Mouse (Mus musculus): ENCODE data around the gene Trpc7. TPM values are rescaled to one million over a fixed set of nuclear protein-coding genes. Genes with fewer than 3 reads are reported as not detected.
A peak's percentile ranks its signal among the peaks of the same experiment; 100 is the strongest.

Trpc7 gene
- polyA plus RNA-seq, 1 experiment from 2014 or later = 0.31 TPM

- WGBS = 34% methylated on average over 13 of the region's 13 CpGs
Observed at GRCm38 (mm10) chr13:56762446-56763229, 133.2 kb downstream of the Trpc7 start.

GRCm38 (mm10) chr13:56758492-56758891 lies 137.3 kb downstream of the Trpc7 start:
- H3K9ac ChIP-seq (ENCODE audit: low read length) = no peak overlapping the region
- H3K27ac ChIP-seq (ENCODE audit: low read length) = peak overlapping the region; percentile 52; the same call in 1 of the 2 replicates
- H3K36me3 ChIP-seq (ENCODE audit: control insufficient read depth, insufficient read depth, low read length) = no peaks in the 10 kb centered on the region
- no peak for ATAC-seq (ENCODE audit: insufficient read depth, low FRiP score)
- H3K9me3 ChIP-seq (replicated peaks; ENCODE audit: control insufficient read depth, low read length) = no peaks in the 10 kb centered on the region
- no peak overlapping the region for H3K4me3 ChIP-seq (replicated peaks; ENCODE audit: low read length)
- H3K4me2 ChIP-seq (ENCODE audit: low read depth, low read length) = no peak overlapping the region
- WGBS = 25% methylated on average over 6 of the region's 6 CpGs
- peaks cover 10% of the 10 kb centered on the region for H3K27me3 ChIP-seq (ENCODE audit: control insufficient read depth, insufficient read depth, low read length)
- peaks cover 12% of the 10 kb centered on the region for H3K4me1 ChIP-seq (ENCODE audit: control insufficient read depth, insufficient read depth, low read length)

More at GRCm38 (mm10) chr13:56762446-56763229, 133.2 kb downstream of the Trpc7 start:
- Histone ChIP-seq H3K36me3 (ENCODE audit: control insufficient read depth, insufficient read depth, low read length) (no peaks in the 10 kb centered on the region), H3K9me3 (replicated peaks; ENCODE audit: control insufficient read depth, low read length) (no peaks in the 10 kb centered on the region), H3K4me1 (ENCODE audit: control insufficient read depth, insufficient read depth, low read length) (peaks cover 10% of the 10 kb centered on the region), H3K4me3 (replicated peaks; ENCODE audit: low read length) (no peak overlapping the region), H3K4me2 (ENCODE audit: low read depth, low read length) (no peak overlapping the region), H3K9ac (ENCODE audit: low read length) (no peak overlapping the region), H3K27me3 (ENCODE audit: control insufficient read depth, insufficient read depth, low read length) (no peaks in the 10 kb centered on the region), H3K27ac (ENCODE audit: low read length) (no peak overlapping the region)
- no peak for ATAC-seq (ENCODE audit: insufficient read depth, low FRiP score)

GRCm38 (mm10) chr13:56757201-56757600 lies 138.6 kb downstream of the Trpc7 start:
- Histone ChIP-seq H3K36me3 (ENCODE audit: control insufficient read depth, insufficient read depth, low read length) (no peaks in the 10 kb centered on the region), H3K9ac (ENCODE audit: low read length) (no peak overlapping the region), H3K4me2 (ENCODE audit: low read depth, low read length) (peak overlapping the region; percentile 30), H3K27me3 (ENCODE audit: control insufficient read depth, insufficient read depth, low read length) (peaks cover 18% of the 10 kb centered on the region), H3K9me3 (replicated peaks; ENCODE audit: control insufficient read depth, low read length) (no peaks in the 10 kb centered on the region), H3K27ac (ENCODE audit: low read length) (peak overlapping the region; percentile 52; the same call in 1 of the 2 replicates), H3K4me1 (ENCODE audit: control insufficient read depth, insufficient read depth, low read length) (peaks cover 20% of the 10 kb centered on the region), H3K4me3 (replicated peaks; ENCODE audit: low read length) (no peak overlapping the region)
- 18% methylated on average over 12 of the region's 12 CpGs for WGBS
- ATAC-seq (ENCODE audit: insufficient read depth, low FRiP score) = peak; percentile 28; the same call in 1 of the 2 replicates

GRCm38 (mm10) chr13:56755871-56756270 lies 139.9 kb downstream of the Trpc7 start:
- 58% methylated on average over 6 of the region's 6 CpGs for WGBS
- peak; percentile 54 for ATAC-seq (ENCODE audit: insufficient read depth, low FRiP score)
- H3K27ac ChIP-seq (ENCODE audit: low read length) = peak overlapping the region; percentile 69

GRCm38 (mm10) chr13:56753192-56753951 lies 142.4 kb downstream of the Trpc7 start, which contains the start of gene Gm45623:
Gene Gm45623, minus strand, starts transcription at chr13:56753827.
- Histone ChIP-seq H3K9ac (ENCODE audit: low read length) (peak within 1 kb of the TSS; percentile 72), H3K36me3 (ENCODE audit: control insufficient read depth, insufficient read depth, low read length) (no peaks in the 10 kb centered on the region), H3K9me3 (replicated peaks; ENCODE audit: control insufficient read depth, low read length) (no peaks in the 10 kb centered on the region), H3K4me2 (ENCODE audit: low read depth, low read length) (peak within 1 kb of the TSS; percentile 84), H3K4me3 (replicated peaks; ENCODE audit: low read length) (peak within 1 kb of the TSS; percentile 50), H3K27me3 (ENCODE audit: control insufficient read depth, insufficient read depth, low read length) (peaks cover 25% of the 10 kb centered on the region), H3K4me1 (ENCODE audit: control insufficient read depth, insufficient read depth, low read length) (peaks cover 18% of the 10 kb centered on the region), H3K27ac (ENCODE audit: low read length) (no peak within 1 kb of the TSS)
- ATAC-seq (ENCODE audit: insufficient read depth, low FRiP score) = no peak
- WGBS = 2% methylated on average over 71 of the region's 71 CpGs

More at GRCm38 (mm10) chr13:56755871-56756270, 139.9 kb downstream of the Trpc7 start:
- Histone ChIP-seq H3K4me3 (replicated peaks; ENCODE audit: low read length) (no peak overlapping the region), H3K9ac (ENCODE audit: low read length) (no peak overlapping the region), H3K4me2 (ENCODE audit: low read depth, low read length) (no peak overlapping the region), H3K9me3 (replicated peaks; ENCODE audit: control insufficient read depth, low read length) (no peaks in the 10 kb centered on the region), H3K36me3 (ENCODE audit: control insufficient read depth, insufficient read depth, low read length) (no peaks in the 10 kb centered on the region), H3K4me1 (ENCODE audit: control insufficient read depth, insufficient read depth, low read length) (peaks cover 20% of the 10 kb centered on the region), H3K27me3 (ENCODE audit: control insufficient read depth, insufficient read depth, low read length) (peaks cover 25% of the 10 kb centered on the region)

GRCm38 (mm10) chr13:56752474-56753191 lies 143.2 kb downstream of the Trpc7 start:
- 3% methylated on average over 41 of the region's 41 CpGs for whole genome bisulfite sequencing
- H3K4me3 ChIP-seq (replicated peaks; ENCODE audit: low read length) = peak overlapping the region; percentile 50
- H3K36me3 ChIP-seq (ENCODE audit: control insufficient read depth, insufficient read depth, low read length) = no peaks in the 10 kb centered on the region
- H3K9me3 ChIP-seq (replicated peaks; ENCODE audit: control insufficient read depth, low read length) = no peaks in the 10 kb centered on the region
- H3K27ac ChIP-seq (ENCODE audit: low read length) = no peak overlapping the region
- peak overlapping the region; percentile 84 for H3K4me2 ChIP-seq (ENCODE audit: low read depth, low read length)
- peaks cover 25% of the 10 kb centered on the region for H3K27me3 ChIP-seq (ENCODE audit: control insufficient read depth, insufficient read depth, low read length)
- peaks cover 13% of the 10 kb centered on the region; the same call in 1 of the 2 replicates for H3K4me1 ChIP-seq (ENCODE audit: control insufficient read depth, insufficient read depth, low read length)
- peak overlapping the region; percentile 72 for H3K9ac ChIP-seq (ENCODE audit: low read length)
- ATAC-seq (ENCODE audit: insufficient read depth, low FRiP score) = no peak

- WGBS = 56% methylated on average over 5 of the region's 5 CpGs
- Histone ChIP-seq H3K27me3 (ENCODE audit: control insufficient read depth, insufficient read depth, low read length) (peaks cover 25% of the 10 kb centered on the region), H3K4me3 (replicated peaks; ENCODE audit: low read length) (peak overlapping the region; percentile 50), H3K9ac (ENCODE audit: low read length) (0 out of 2 replicates have a peak overlapping the region, but pooled peaks have one; percentile 72), H3K36me3 (ENCODE audit: control insufficient read depth, insufficient read depth, low read length) (no peaks in the 10 kb centered on the region), H3K9me3 (replicated peaks; ENCODE audit: control insufficient read depth, low read length) (no peaks in the 10 kb centered on the region), H3K4me1 (ENCODE audit: control insufficient read depth, insufficient read depth, low read length) (peaks cover 13% of the 10 kb centered on the region; the same call in 1 of the 2 replicates), H3K4me2 (ENCODE audit: low read depth, low read length) (peak overlapping the region; percentile 84), H3K27ac (ENCODE audit: low read length) (peak overlapping the region; percentile 11; the same call in 1 of the 2 replicates)
- ATAC-seq (ENCODE audit: insufficient read depth, low FRiP score) = no peak
Observed at GRCm38 (mm10) chr13:56751774-56752173, 144.0 kb downstream of the Trpc7 start.

- no peaks in the 10 kb centered on the region for H3K9me3 ChIP-seq (replicated peaks; ENCODE audit: control insufficient read depth, low read length)
- peak overlapping the region; percentile 28; the same call in 1 of the 2 replicates for H3K9ac ChIP-seq (ENCODE audit: low read length)
- H3K27me3 ChIP-seq (ENCODE audit: control insufficient read depth, insufficient read depth, low read length) = peaks cover 24% of the 10 kb centered on the region
- WGBS = 76% methylated on average over 7 of the region's 7 CpGs
- peak overlapping the region; percentile 84 for H3K4me2 ChIP-seq (ENCODE audit: low read depth, low read length)
- H3K4me1 ChIP-seq (ENCODE audit: control insufficient read depth, insufficient read depth, low read length) = peaks cover 13% of the 10 kb centered on the region
- H3K27ac ChIP-seq (ENCODE audit: low read length) = peak overlapping the region; percentile 72; the same call in 1 of the 2 replicates
- no peaks in the 10 kb centered on the region for H3K36me3 ChIP-seq (ENCODE audit: control insufficient read depth, insufficient read depth, low read length)
- peak overlapping the region; percentile 32 for H3K4me3 ChIP-seq (replicated peaks; ENCODE audit: low read length)
- ATAC-seq (ENCODE audit: insufficient read depth, low FRiP score) = no peak
Observed at GRCm38 (mm10) chr13:56749377-56749776, 146.4 kb downstream of the Trpc7 start.

Data from stomach, embryonic 16.5 days (tissue).